Mouse (Mus musculus): Measurements from ENCODE around the gene Atg4c. TPM values are rescaled to one million over a fixed set of nuclear protein-coding genes. Genes with fewer than 3 reads are reported as not detected.

Gene Atg4c
- 8.1 and 8.9 TPM in 2 replicates for polyA plus RNA-seq (2015; fragmentation: Nextera tagmentation; extraction: Ambion mirVana)

GRCm38 (mm10) chr4:99193810-99194582 is at the start of gene Atg4c:
TSS of gene Atg4c (plus strand) at chr4:99193934.
- H3K4me2 ChIP-seq (replicated peaks; ENCODE audit: low read depth, low read length), result peak within 1 kb of the TSS; percentile 71
- no peaks in the 10 kb centered on the region for H3K27me3 ChIP-seq (replicated peaks; ENCODE audit: insufficient read depth, low read length)
- peak; percentile 91 for DNase-seq (ENCODE audit: low spot score)
- under 1% methylated on average over 47 of the region's 50 CpGs for WGBS
- H3K27ac ChIP-seq (ENCODE audit: low read length), result peak within 1 kb of the TSS; percentile 83
- ATAC-seq, result peak; percentile 98
- no peaks in the 10 kb centered on the region for H3K36me3 ChIP-seq (ENCODE audit: insufficient read depth, low read length)
- H3K9ac ChIP-seq (replicated peaks; ENCODE audit: low read depth), result peak within 1 kb of the TSS; percentile 72
- H3K4me1 ChIP-seq (ENCODE audit: insufficient read depth, low read depth, low read length), result no peaks in the 10 kb centered on the region
- H3K4me3 ChIP-seq (ENCODE audit: low read depth, low read length), result peak within 1 kb of the TSS; percentile 75
- TF ChIP-seq EP300 (IDR thresholded peaks at IDR 0.05), result peak; percentile 6; the same call in 1 of the 2 replicates
- peak; percentile 24 for TF ChIP-seq CTCF (IDR thresholded peaks at IDR 0.05)
- H3K9me3 ChIP-seq (ENCODE audit: low read length), result no peaks in the 10 kb centered on the region

GRCm38 (mm10) chr4:99151434-99151833 is 42.3 kb upstream of the Atg4c start:
- Histone ChIP-seq H3K27me3 (replicated peaks; ENCODE audit: insufficient read depth, low read length) (no peaks in the 10 kb centered on the region), H3K27ac (ENCODE audit: low read length) (peak overlapping the region; percentile 59; the same call in 1 of the 2 replicates), H3K4me1 (ENCODE audit: insufficient read depth, low read depth, low read length) (no peaks in the 10 kb centered on the region), H3K4me2 (replicated peaks; ENCODE audit: low read depth, low read length) (no peak overlapping the region), H3K9ac (replicated peaks; ENCODE audit: low read depth) (no peak overlapping the region), H3K4me3 (ENCODE audit: low read depth, low read length) (no peak overlapping the region), H3K36me3 (ENCODE audit: insufficient read depth, low read length) (no peaks in the 10 kb centered on the region), H3K9me3 (ENCODE audit: low read length) (no peaks in the 10 kb centered on the region)
- no peak for TF ChIP-seq EP300 (IDR thresholded peaks at IDR 0.05)
- no peak for TF ChIP-seq CTCF (IDR thresholded peaks at IDR 0.05)
- DNase-seq (ENCODE audit: low spot score), result peak; percentile 38
- ATAC-seq, result peak; percentile 73
- 58% methylated on average over 4 of the region's 4 CpGs for WGBS

GRCm38 (mm10) chr4:99151885-99152558 is 41.7 kb upstream of the Atg4c start:
- 29% methylated on average over 4 of the region's 4 CpGs for WGBS
- TF ChIP-seq CTCF (IDR thresholded peaks at IDR 0.05) (no peak), EP300 (IDR thresholded peaks at IDR 0.05) (no peak)
- ATAC-seq (peak; percentile 17; the same call in 1 of the 2 replicates), DNase-seq (ENCODE audit: low spot score) (peak; percentile 30)
- H3K4me1 ChIP-seq (ENCODE audit: insufficient read depth, low read depth, low read length), result no peaks in the 10 kb centered on the region
- no peaks in the 10 kb centered on the region for H3K36me3 ChIP-seq (ENCODE audit: insufficient read depth, low read length)
- no peaks in the 10 kb centered on the region for H3K27me3 ChIP-seq (replicated peaks; ENCODE audit: insufficient read depth, low read length)
- H3K27ac ChIP-seq (ENCODE audit: low read length), result peak overlapping the region; percentile 59; the same call in 1 of the 2 replicates
- no peak overlapping the region for H3K4me2 ChIP-seq (replicated peaks; ENCODE audit: low read depth, low read length)
- H3K9ac ChIP-seq (replicated peaks; ENCODE audit: low read depth), result no peak overlapping the region
- no peak overlapping the region for H3K4me3 ChIP-seq (ENCODE audit: low read depth, low read length)
- H3K9me3 ChIP-seq (ENCODE audit: low read length), result no peaks in the 10 kb centered on the region

GRCm38 (mm10) chr4:99156641-99157307 is 37.0 kb upstream of the Atg4c start:
- TF ChIP-seq EP300 (IDR thresholded peaks at IDR 0.05) (no peak), CTCF (IDR thresholded peaks at IDR 0.05) (peak; percentile 25; the same call in 1 of the 2 replicates)
- Histone ChIP-seq H3K36me3 (ENCODE audit: insufficient read depth, low read length) (no peaks in the 10 kb centered on the region), H3K9ac (replicated peaks; ENCODE audit: low read depth) (no peak overlapping the region), H3K4me3 (ENCODE audit: low read depth, low read length) (no peak overlapping the region), H3K27me3 (replicated peaks; ENCODE audit: insufficient read depth, low read length) (no peaks in the 10 kb centered on the region), H3K4me2 (replicated peaks; ENCODE audit: low read depth, low read length) (no peak overlapping the region), H3K4me1 (ENCODE audit: insufficient read depth, low read depth, low read length) (no peaks in the 10 kb centered on the region; the same call in 1 of the 2 replicates), H3K9me3 (ENCODE audit: low read length) (no peaks in the 10 kb centered on the region), H3K27ac (ENCODE audit: low read length) (no peak overlapping the region)
- ATAC-seq, result no peak
- WGBS, result 51% methylated on average over 11 of the region's 11 CpGs
- DNase-seq (ENCODE audit: low spot score), result no peak

DNA sequence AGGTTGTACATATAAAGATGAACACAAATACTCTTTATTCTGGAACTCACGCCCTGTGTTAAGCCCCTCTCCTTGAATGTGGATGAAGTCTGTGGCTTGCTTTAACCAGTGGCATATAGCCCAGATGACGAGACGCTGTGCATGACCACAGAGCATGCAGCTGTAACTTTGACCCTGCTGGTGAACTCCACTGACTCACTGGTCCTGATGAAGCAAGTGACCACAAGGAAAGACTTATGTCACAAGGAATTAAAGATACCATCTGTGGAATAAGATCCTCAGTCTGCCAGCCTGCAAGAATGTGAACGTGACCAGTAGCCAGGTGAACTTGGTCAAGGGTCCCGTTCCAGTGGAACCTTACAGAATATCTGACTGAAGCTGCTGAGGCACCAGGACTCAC is 35.2 kb upstream of the Atg4c start:
- TF ChIP-seq CTCF (IDR thresholded peaks at IDR 0.05), result no peak
- no peak for TF ChIP-seq EP300 (IDR thresholded peaks at IDR 0.05)
- H3K4me3 ChIP-seq (ENCODE audit: low read depth, low read length), result no peak overlapping the region
- no peak for ATAC-seq
- H3K36me3 ChIP-seq (ENCODE audit: insufficient read depth, low read length), result no peaks in the 10 kb centered on the region
- no peak overlapping the region for H3K9ac ChIP-seq (replicated peaks; ENCODE audit: low read depth)
- no peak for DNase-seq (ENCODE audit: low spot score)
- WGBS, result 80% methylated on average over 5 of the region's 5 CpGs
- H3K4me1 ChIP-seq (ENCODE audit: insufficient read depth, low read depth, low read length), result no peaks in the 10 kb centered on the region; the same call in 1 of the 2 replicates
- no peak overlapping the region for H3K4me2 ChIP-seq (replicated peaks; ENCODE audit: low read depth, low read length)
- H3K9me3 ChIP-seq (ENCODE audit: low read length), result no peaks in the 10 kb centered on the region
- H3K27me3 ChIP-seq (replicated peaks; ENCODE audit: insufficient read depth, low read length), result no peaks in the 10 kb centered on the region
- no peak overlapping the region for H3K27ac ChIP-seq (ENCODE audit: low read length)

GRCm38 (mm10) chr4:99160414-99160813 is 33.3 kb upstream of the Atg4c start:
- Histone ChIP-seq H3K4me2 (replicated peaks; ENCODE audit: low read depth, low read length) (no peak overlapping the region), H3K36me3 (ENCODE audit: insufficient read depth, low read length) (no peaks in the 10 kb centered on the region)
- 14% methylated on average over 3 of the region's 3 CpGs for WGBS

More at GRCm38 (mm10) chr4:99160414-99160813, 33.3 kb upstream of the Atg4c start:
- Histone ChIP-seq H3K27ac (ENCODE audit: low read length) (no peak overlapping the region), H3K4me3 (ENCODE audit: low read depth, low read length) (no peak overlapping the region), H3K27me3 (replicated peaks; ENCODE audit: insufficient read depth, low read length) (no peaks in the 10 kb centered on the region), H3K9ac (replicated peaks; ENCODE audit: low read depth) (no peak overlapping the region), H3K9me3 (ENCODE audit: low read length) (no peaks in the 10 kb centered on the region), H3K4me1 (ENCODE audit: insufficient read depth, low read depth, low read length) (no peaks in the 10 kb centered on the region; the same call in 1 of the 2 replicates)
- no peak for DNase-seq (ENCODE audit: low spot score)
- no peak for ATAC-seq
- no peak for TF ChIP-seq EP300 (IDR thresholded peaks at IDR 0.05)
- no peak for TF ChIP-seq CTCF (IDR thresholded peaks at IDR 0.05)
